Mouse (Mus musculus) 416B (cell line): ENCODE results near the gene Rcor1.
"Not testable (repeated sequence)": the region's sequence is repeated elsewhere in the genome, so short reads cannot be mapped to it uniquely, and the experiment has no call there.

Experiments
- DNase-seq: peaks from one replicate; pipeline ENCODE4 v3.0.0; 2011; ENCODE audit warnings: low read depth

The Rcor1 gene

GRCm38 (mm10) chr12:111069299-111069698 lies 30.1 kb downstream of the Rcor1 start:
- DNase-seq, result not testable (repeated sequence)

GRCm38 (mm10) chr12:111071009-111071408 lies 31.9 kb downstream of the Rcor1 start:
- peak; percentile 65 for DNase-seq

GRCm38 (mm10) chr12:111071477-111072152 lies 32.5 kb downstream of the Rcor1 start:
- DNase-seq, result peak; percentile 94

- no peak for DNase-seq
Observed at GRCm38 (mm10) chr12:111076385-111076965, 37.3 kb downstream of the Rcor1 start.

GRCm38 (mm10) chr12:111085579-111085978 lies 46.4 kb downstream of the Rcor1 start:
- no peak for DNase-seq

- DNase-seq, result no peak
Observed at GRCm38 (mm10) chr12:111087066-111087465, 47.9 kb downstream of the Rcor1 start.

- peak; percentile 88 for DNase-seq
Observed at GRCm38 (mm10) chr12:111088186-111088585, 49.0 kb downstream of the Rcor1 start.

- no peak for DNase-seq
Observed at GRCm38 (mm10) chr12:111088731-111089141, 49.6 kb downstream of the Rcor1 start.

GRCm38 (mm10) chr12:111089145-111089544 lies 50.0 kb downstream of the Rcor1 start:
- DNase-seq, result no peak

GRCm38 (mm10) chr12:111090801-111091200 lies 51.6 kb downstream of the Rcor1 start:
- DNase-seq, result no peak

- no peak for DNase-seq
Observed at GRCm38 (mm10) chr12:111091981-111092380, 52.8 kb downstream of the Rcor1 start.

- DNase-seq, result peak; percentile 88
Observed at GRCm38 (mm10) chr12:111094073-111094472, 54.9 kb downstream of the Rcor1 start.

- no peak for DNase-seq
Observed at GRCm38 (mm10) chr12:111095086-111095485, 55.9 kb downstream of the Rcor1 start.

- DNase-seq, result no peak
Observed at GRCm38 (mm10) chr12:111096249-111096648, 57.1 kb downstream of the Rcor1 start.

- no peak for DNase-seq
Observed at GRCm38 (mm10) chr12:111097036-111097435, 57.9 kb downstream of the Rcor1 start.

- DNase-seq, result no peak
Observed at GRCm38 (mm10) chr12:111111176-111111575, 72.0 kb downstream of the Rcor1 start.

GRCm38 (mm10) chr12:111114593-111114992 lies 75.4 kb downstream of the Rcor1 start:
- DNase-seq, result no peak

- no peak for DNase-seq
Observed at GRCm38 (mm10) chr12:111119506-111120085, 80.4 kb downstream of the Rcor1 start.

GRCm38 (mm10) chr12:111120976-111121645 lies 82.0 kb downstream of the Rcor1 start:
- no peak for DNase-seq

- DNase-seq, result peak; percentile 77
Observed at GRCm38 (mm10) chr12:111122332-111122852, 83.2 kb downstream of the Rcor1 start.

- DNase-seq, result no peak
Observed at GRCm38 (mm10) chr12:111124601-111125260, 85.6 kb downstream of the Rcor1 start.

- DNase-seq, result no peak
Observed at GRCm38 (mm10) chr12:111125666-111126065, 86.5 kb downstream of the Rcor1 start.
